Comparison of ENCODE assay signal across 30 mouse cellular contexts in genomic region chr2:146426321-146426720, GRCm38 (mm10).
DNase-seq lines count a peak whose midpoint lies in the region; ATAC-seq and TF ChIP-seq lines count a peak whose summit lies in the region.
"Had no signal": no experiment of that assay in that cellular context is flagged by ENCODE, and none has a peak within 500 bp of the region (broad histone marks: within the 10 kb centered on the region; RNA-seq: fewer than 3 reads in every experiment).

No protein-coding gene starts in this region.

- intact Hi-C loops in left cerebral cortex, postnatal 10 days (cut with DNase I): no loop called here

- H3K4me3 ChIP-seq in liver, embryonic 12.5 days: no peak overlapping the region
- H3K4me3 ChIP-seq in liver, postnatal 0 days (ENCODE audit: low read depth, low read length): no peak overlapping the region
- H3K4me3 ChIP-seq in intestine, postnatal 0 days (ENCODE audit: low read depth, low read length): no peak overlapping the region
- no peak overlapping the region for H3K4me3 ChIP-seq in stomach, postnatal 0 days (ENCODE audit: low read depth, low read length)
- H3K4me3 ChIP-seq in heart, embryonic 11.5 days (ENCODE audit: low read depth, low read length): no peak overlapping the region
- H3K4me3 ChIP-seq: embryonic facial prominence, embryonic 10.5 days; embryonic facial prominence, embryonic 13.5 days; erythroblast, embryonic 14.5 days; forebrain, embryonic 13.5 days; heart, adult 2 months; heart, embryonic 10.5 days; hindbrain, embryonic 10.5 days; hindbrain, embryonic 13.5 days had no signal

- no peak for DNase-seq in liver, postnatal 0 days
- peak; percentile 40 for DNase-seq in stomach, postnatal 0 days (ENCODE audit: low spot score)
- DNase-seq in left cerebral cortex, postnatal 10 days (ENCODE audit: extremely low spot score in 1 of 2, low spot score in 2 of 2): no peak
- DNase-seq in frontal cortex, adult 2 months (ENCODE audit: extremely low spot score in 1 of 2, low spot score in 1 of 2): no peak
- DNase-seq: adrenal gland, adult 2 months; adrenal gland, postnatal 14 days; B cell, adult 2 months; cerebellum, adult 11-12 months; cerebellum, adult 8-10 months; cerebellum, postnatal 10 days; cerebellum, postnatal 36 days; embryo, embryonic 11 days; gastrocnemius, postnatal 36 days; heart, adult 2 months; heart, postnatal 36 days had no signal

- H3K36me3 ChIP-seq in liver, embryonic 12.5 days: peaks cover 28% of the 10 kb centered on the region
- peaks cover 16% of the 10 kb centered on the region for H3K36me3 ChIP-seq in liver, postnatal 0 days (replicated peaks; ENCODE audit: insufficient read depth, low read length)
- H3K36me3 ChIP-seq in intestine, postnatal 0 days (ENCODE audit: control insufficient read depth, insufficient read depth): peaks cover 16% of the 10 kb centered on the region; the same call in 1 of the 2 replicates
- H3K36me3 ChIP-seq in stomach, postnatal 0 days (ENCODE audit: control insufficient read depth, insufficient read depth, low read length): no peaks in the 10 kb centered on the region
- H3K36me3 ChIP-seq in heart, embryonic 11.5 days (ENCODE audit: control insufficient read depth, insufficient read depth, low read length): no peaks in the 10 kb centered on the region

- 69% methylated on average over 7 of the region's 7 CpGs for WGBS in liver, embryonic 12.5 days (ENCODE audit: insufficient replicate concordance)
- WGBS in liver, postnatal 0 days (ENCODE audit: insufficient replicate concordance): 78% methylated on average over 7 of the region's 7 CpGs
- 66% methylated on average over 7 of the region's 7 CpGs for WGBS in intestine, postnatal 0 days
- WGBS in stomach, postnatal 0 days: 73% methylated on average over 7 of the region's 7 CpGs
- WGBS in heart, embryonic 11.5 days (ENCODE audit: insufficient replicate concordance): 78% methylated on average over 7 of the region's 7 CpGs

- H3K4me1 ChIP-seq in liver, embryonic 12.5 days: no peaks in the 10 kb centered on the region
- no peaks in the 10 kb centered on the region for H3K4me1 ChIP-seq in liver, postnatal 0 days (ENCODE audit: insufficient read depth)
- H3K4me1 ChIP-seq in intestine, postnatal 0 days (replicated peaks; ENCODE audit: control insufficient read depth, insufficient read depth, low read length): no peaks in the 10 kb centered on the region
- no peaks in the 10 kb centered on the region for H3K4me1 ChIP-seq in stomach, postnatal 0 days (replicated peaks; ENCODE audit: control insufficient read depth, insufficient read depth)
- no peaks in the 10 kb centered on the region for H3K4me1 ChIP-seq in heart, embryonic 11.5 days (ENCODE audit: control insufficient read depth, insufficient read depth, low read length)
- H3K4me1 ChIP-seq: embryonic facial prominence, embryonic 10.5 days; embryonic facial prominence, embryonic 13.5 days; forebrain, embryonic 13.5 days; heart, embryonic 10.5 days; hindbrain, embryonic 10.5 days; hindbrain, embryonic 13.5 days had no signal

- no peak overlapping the region for H3K27ac ChIP-seq in liver, embryonic 12.5 days
- no peak overlapping the region for H3K27ac ChIP-seq in liver, postnatal 0 days (ENCODE audit: low read depth)
- no peak overlapping the region for H3K27ac ChIP-seq in intestine, postnatal 0 days (ENCODE audit: low read depth, low read length)
- H3K27ac ChIP-seq in stomach, postnatal 0 days (replicated peaks): no peak overlapping the region
- H3K27ac ChIP-seq in heart, embryonic 11.5 days (ENCODE audit: low read depth, low read length): no peak overlapping the region
- H3K27ac ChIP-seq: embryonic facial prominence, embryonic 10.5 days; embryonic facial prominence, embryonic 13.5 days; forebrain, embryonic 13.5 days; heart, adult 2 months; heart, embryonic 10.5 days; hindbrain, embryonic 10.5 days; hindbrain, embryonic 13.5 days had no signal

- no peak overlapping the region for H3K4me2 ChIP-seq in liver, embryonic 12.5 days
- no peak overlapping the region for H3K4me2 ChIP-seq in liver, postnatal 0 days (ENCODE audit: low read depth, low read length)
- no peak overlapping the region for H3K4me2 ChIP-seq in intestine, postnatal 0 days (replicated peaks; ENCODE audit: low read depth)
- no peak overlapping the region for H3K4me2 ChIP-seq in stomach, postnatal 0 days (replicated peaks; ENCODE audit: low read depth)
- no peak overlapping the region for H3K4me2 ChIP-seq in heart, embryonic 11.5 days
- H3K4me2 ChIP-seq: embryonic facial prominence, embryonic 13.5 days; forebrain, embryonic 13.5 days; hindbrain, embryonic 13.5 days had no signal

- 0 out of 2 replicates have a peak, but pooled peaks have one; percentile 37 for ATAC-seq in liver, embryonic 12.5 days
- no peak for ATAC-seq in liver, postnatal 0 days
- ATAC-seq in intestine, postnatal 0 days: peak; percentile 67
- ATAC-seq in megakaryocyte progenitor cell, adult 5-6 weeks (replicated peaks; ENCODE audit: poor library complexity): peak; percentile 34; the same call in 1 of the 2 replicates
- peak; percentile 90 for ATAC-seq in stomach, postnatal 0 days (ENCODE audit: low FRiP score, low TSS enrichment)
- ATAC-seq in heart, embryonic 11.5 days (replicated peaks; ENCODE audit: insufficient number of reproducible peaks, low FRiP score, low TSS enrichment): no peak
- ATAC-seq: forebrain, embryonic 13.5 days; forebrain, embryonic 16.5 days; hindbrain, embryonic 16.5 days had no signal

- TF ChIP-seq EP300 in liver, postnatal 0 days (IDR thresholded peaks at IDR 0.05; ENCODE audit: low read depth): no peak
- TF ChIP-seq EP300 in stomach, postnatal 0 days (optimal IDR thresholded peaks at IDR 0.05): no peak

- H3K9ac ChIP-seq in liver, embryonic 12.5 days: no peak overlapping the region
- H3K9ac ChIP-seq in liver, postnatal 0 days (replicated peaks): no peak overlapping the region
- H3K9ac ChIP-seq in intestine, postnatal 0 days (ENCODE audit: low read depth, low read length): no peak overlapping the region
- no peak overlapping the region for H3K9ac ChIP-seq in stomach, postnatal 0 days (ENCODE audit: low read length)
- no peak overlapping the region for H3K9ac ChIP-seq in heart, embryonic 11.5 days (ENCODE audit: low read depth, low read length)
- H3K9ac ChIP-seq: embryonic facial prominence, embryonic 13.5 days; forebrain, embryonic 13.5 days; hindbrain, embryonic 13.5 days had no signal

- TF ChIP-seq CTCF in liver, postnatal 0 days (IDR thresholded peaks at IDR 0.05; ENCODE audit: low read depth): no peak
- no peak for TF ChIP-seq CTCF in intestine, postnatal 0 days (IDR thresholded peaks at IDR 0.05; ENCODE audit: low read depth)
- no peak for TF ChIP-seq CTCF in stomach, postnatal 0 days (IDR thresholded peaks at IDR 0.05; ENCODE audit: low read depth)

- no peaks in the 10 kb centered on the region for H3K27me3 ChIP-seq in liver, embryonic 12.5 days (replicated peaks)
- no peaks in the 10 kb centered on the region for H3K27me3 ChIP-seq in liver, postnatal 0 days (ENCODE audit: insufficient read depth, low read length)
- H3K27me3 ChIP-seq in intestine, postnatal 0 days (replicated peaks; ENCODE audit: control insufficient read depth, insufficient read depth, low read length): no peaks in the 10 kb centered on the region
- no peaks in the 10 kb centered on the region for H3K27me3 ChIP-seq in stomach, postnatal 0 days (ENCODE audit: control insufficient read depth, insufficient read depth, low read length)
- no peaks in the 10 kb centered on the region for H3K27me3 ChIP-seq in heart, embryonic 11.5 days (ENCODE audit: control insufficient read depth, insufficient read depth, low read length)
- H3K27me3 ChIP-seq: CH12.LX; embryonic facial prominence, embryonic 13.5 days; forebrain, embryonic 13.5 days; hindbrain, embryonic 13.5 days had no signal

- no peaks in the 10 kb centered on the region for H3K9me3 ChIP-seq in liver, embryonic 12.5 days (replicated peaks)
- H3K9me3 ChIP-seq in liver, postnatal 0 days (ENCODE audit: low read length): no peaks in the 10 kb centered on the region
- H3K9me3 ChIP-seq in intestine, postnatal 0 days (ENCODE audit: control insufficient read depth): no peaks in the 10 kb centered on the region
- no peaks in the 10 kb centered on the region for H3K9me3 ChIP-seq in stomach, postnatal 0 days (ENCODE audit: control insufficient read depth, low read length)
- H3K9me3 ChIP-seq in heart, embryonic 11.5 days (replicated peaks; ENCODE audit: control insufficient read depth, low read length): no peaks in the 10 kb centered on the region
- H3K9me3 ChIP-seq: embryonic facial prominence, embryonic 10.5 days; embryonic facial prominence, embryonic 13.5 days; forebrain, embryonic 13.5 days; G1E; heart, embryonic 10.5 days; hindbrain, embryonic 10.5 days; hindbrain, embryonic 13.5 days had no signal

Comparison
In these comparisons a context has a peak if more than half of its experiments do, and no peak if none do; other contexts are left out.
1. ATAC-seq: peak in liver, embryonic 12.5 days (single experiment), intestine, postnatal 0 days (single experiment), megakaryocyte progenitor cell, adult 5-6 weeks (single experiment) and stomach, postnatal 0 days (single experiment); none in liver, postnatal 0 days (single experiment) and heart, embryonic 11.5 days (single experiment).